Mouse (Mus musculus) liver, embryonic 14.5 days (tissue): ENCODE data around the gene Crim1. TPM values are rescaled to one million over a fixed set of nuclear protein-coding genes. Genes with fewer than 3 reads are reported as not detected.

ENCODE experiments used
- ATAC-seq: fragments of 200-750 bp; cut with Nextera tagmentation; 2 replicates; pipeline ENCODE4 v1.8.0; 2017; ENCODE audit warnings: moderate number of reproducible peaks, mild to moderate bottlenecking, moderate library complexity; ENCODE audit not compliant: insufficient read depth
- DNase-seq, 3 experiments: peaks; one replicate each; pipeline ENCODE4 v3.0.0-alpha.2; 2012 to 2013; ENCODE audit warnings: low read depth in 3 of 3, low spot score in 3 of 3
- H3K27ac ChIP-seq: fragments of 300-500 bp; sonication (generic); 2 replicates; pipeline ENCODE4 v1.5.1; 2014; ENCODE audit warnings: moderate library complexity, mild to moderate bottlenecking, control low read depth, inconsistent platforms
- H3K27me3 ChIP-seq: fragments of 300-500 bp; sonication (generic); 2 replicates; pipeline ENCODE4 v1.6.1; 2014; ENCODE audit warnings: mild to moderate bottlenecking, low read length, moderate library complexity; ENCODE audit not compliant: control insufficient read depth, insufficient read depth
- H3K36me3 ChIP-seq: fragments of 300-500 bp; sonication (generic); replicated peaks from 2 replicates; pipeline ENCODE4 v1.6.1; 2014; ENCODE audit warnings: low read depth; ENCODE audit not compliant: control insufficient read depth, insufficient read depth
- H3K4me1 ChIP-seq, 2 experiments: fragments of 200-500 bp in 1 of 2; fragments of 300-500 bp in 1 of 2; sonication (generic) in 1 of 2; replicated peaks; 2 replicates each; pipeline ENCODE4 v1.6.1; 2012 to 2014; ENCODE audit warnings: antibody characterized with exemption in 1 of 2, inconsistent platforms in 1 of 2, low read length in 1 of 2; ENCODE audit not compliant: control insufficient read depth in 2 of 2, insufficient read depth in 2 of 2
- H3K4me2 ChIP-seq: fragments of 300-500 bp; sonication (generic); 2 replicates; pipeline ENCODE4 v1.6.1; 2014; ENCODE audit warnings: low read depth, mild to moderate bottlenecking, control low read depth, moderate library complexity
- H3K4me3 ChIP-seq, 2 experiments: fragments of 200-500 bp in 1 of 2; fragments of 300-500 bp in 1 of 2; sonication (generic) in 1 of 2; 2 replicates each; pipeline ENCODE4 v1.5.1; 2012 to 2014; ENCODE audit warnings: low read depth in 2 of 2, low read length in 2 of 2, mild to moderate bottlenecking in 2 of 2, control low read depth in 1 of 2, inconsistent platforms in 1 of 2, moderate library complexity in 1 of 2; ENCODE audit not compliant: insufficient read depth in 1 of 2
- H3K9ac ChIP-seq: fragments of 300-500 bp; sonication (generic); replicated peaks from 2 replicates; pipeline ENCODE4 v1.6.1; 2014; ENCODE audit warnings: mild to moderate bottlenecking, control low read depth, moderate library complexity
- H3K9me3 ChIP-seq: fragments of 300-500 bp; sonication (generic); 2 replicates; pipeline ENCODE4 v1.6.1; 2016; ENCODE audit warnings: low read length, mixed read lengths; ENCODE audit not compliant: control insufficient read depth
- CTCF ChIP-seq: IDR thresholded peaks from 2 replicates; pipeline ENCODE4 v1.5.1; 2016; ENCODE audit warnings: antibody characterized with exemption, low read depth, control low read depth
- EP300 ChIP-seq: IDR thresholded peaks from 2 replicates; pipeline ENCODE4 v1.6.1; 2016; ENCODE audit warnings: antibody characterized with exemption, low read depth
- WGBS: fragments of 180-500 bp; shearing (Covaris S2); extraction: QIAGEN DNeasy Blood & Tissue Kit; methylation state at CpG from one replicate; pipeline ENCODE4 v1.1.7; 2014; ENCODE audit not compliant: insufficient replicate concordance; 5-methylcytosine and 5-hydroxymethylcytosine counted together
- microRNA-seq: library from miRNA; unstranded; fragments of <30 nt; microRNA quantifications from one replicate; pipeline ENCODE4, GENCODE M21; 2016
- polyA plus RNA-seq, 2 experiments: library from polyadenylated mRNA; depleted of rRNA in 1 of 2; stranded (reverse) in 1 of 2; unstranded in 1 of 2; fragments of >200 nt; fragmentation: Nextera tagmentation in 1 of 2; extraction: Ambion mirVana in 1 of 2; gene quantifications; 2 replicates each; pipeline versions ENCODE4 v1.2.1 to v1.2.3; 2012 to 2014

The Crim1 gene
- polyA plus RNA-seq, 2 experiments: 0.74 to 0.95 TPM

DNA sequence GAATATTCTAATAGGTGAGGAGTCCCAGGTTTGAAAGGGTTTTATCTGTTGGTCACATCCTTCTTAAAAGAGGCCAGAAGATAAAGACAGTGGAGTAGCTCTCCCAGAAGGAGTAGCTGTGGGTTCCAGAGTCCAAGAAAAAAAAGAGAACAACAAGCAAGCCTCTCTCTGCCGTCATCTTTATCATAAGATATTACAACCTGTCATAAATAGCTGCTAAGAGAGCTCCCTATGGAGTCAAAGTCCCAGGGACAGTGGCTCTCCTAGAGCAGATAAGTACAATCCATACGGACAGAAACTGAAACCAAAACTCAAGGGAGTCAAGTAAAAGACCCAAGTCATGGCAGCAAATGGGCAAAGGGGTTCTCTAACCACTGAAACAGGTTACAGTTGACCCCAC, 215.2 kb downstream of the Crim1 start:
- DNase-seq (no peak), ATAC-seq (no peak)
- peaks cover 17 to 33% of the 10 kb centered on the region in 2 experiments for H3K4me1 ChIP-seq
- no peaks in the 10 kb centered on the region for H3K27me3 ChIP-seq
- 39% methylated on average over 2 of the region's 2 CpGs for WGBS
- H3K36me3 ChIP-seq: no peaks in the 10 kb centered on the region
- H3K4me3 ChIP-seq: 0 out of 4 replicates have a peak overlapping the region, but pooled peaks of 1 of the 2 experiments have one; percentile 10
- H3K9ac ChIP-seq: 0 out of 2 replicates have a peak overlapping the region, but pooled peaks have one; percentile 5
- no peaks in the 10 kb centered on the region for H3K9me3 ChIP-seq
- H3K27ac ChIP-seq: no peak overlapping the region
- TF ChIP-seq CTCF (no peak), EP300 (no peak)
- peak overlapping the region; percentile 85 for H3K4me2 ChIP-seq

DNA sequence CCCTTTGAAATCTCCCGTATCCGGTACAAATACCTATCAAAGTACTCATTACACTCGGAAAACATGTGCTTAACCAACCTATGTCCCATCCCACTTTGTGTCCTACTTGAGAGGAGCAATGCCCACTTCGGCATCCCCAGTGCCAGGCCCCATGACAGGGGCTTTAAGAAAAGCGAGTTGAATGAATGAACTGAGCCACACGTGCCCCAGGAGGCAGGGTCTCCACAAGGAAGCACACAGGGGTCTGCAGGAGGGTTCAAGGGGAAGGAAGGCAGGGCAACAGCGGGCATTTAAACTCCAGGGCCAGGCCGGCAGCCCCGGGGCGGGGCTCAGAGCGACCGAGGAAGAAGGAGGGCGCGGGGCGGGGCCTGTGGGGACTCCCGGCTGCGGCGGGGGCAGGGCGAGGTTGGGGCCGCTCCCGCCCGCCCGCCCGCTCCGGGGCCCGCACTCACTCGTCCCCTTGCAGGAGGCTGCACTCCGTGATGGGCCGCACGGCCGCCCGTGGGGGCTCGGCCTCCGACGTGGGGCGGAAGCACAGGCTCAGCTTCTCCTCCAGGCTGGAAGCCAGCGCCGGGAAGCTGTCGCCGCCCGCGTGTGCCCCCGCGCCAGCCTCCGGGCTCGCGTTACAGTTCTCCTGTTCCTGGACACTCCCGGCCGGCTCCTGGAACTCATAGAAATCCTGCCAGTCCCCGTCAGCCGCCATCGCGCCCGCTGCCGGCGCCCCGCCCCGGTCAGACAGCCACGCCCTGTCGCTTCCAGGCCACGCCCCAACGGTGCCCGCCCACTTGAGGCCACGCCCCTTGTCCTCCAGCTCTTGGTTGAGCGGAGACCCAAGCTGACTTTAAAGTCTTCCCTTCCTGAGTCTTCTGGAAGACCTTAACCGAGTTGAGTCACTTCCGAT, 217.6 kb downstream of the Crim1 start, which contains the start of gene Fez2:
TSS of gene Fez2 (minus strand) at position 772 of the 901 bp plus-strand sequence.
- no peaks in the 10 kb centered on the region for H3K9me3 ChIP-seq
- H3K27ac ChIP-seq: peak within 1 kb of the TSS; percentile 83
- H3K36me3 ChIP-seq: no peaks in the 10 kb centered on the region
- ATAC-seq (peak; percentile 97), DNase-seq (peak; percentile 65 to 78 (median 71))
- no peak for TF ChIP-seq EP300
- TF ChIP-seq CTCF: no peak
- peak within 1 kb of the TSS; percentile 81 for H3K9ac ChIP-seq
- H3K4me3 ChIP-seq: peak within 1 kb of the TSS; percentile 66 to 83
- H3K4me1 ChIP-seq: peaks cover 17 to 33% of the 10 kb centered on the region in 2 experiments
- H3K27me3 ChIP-seq: no peaks in the 10 kb centered on the region
- peak within 1 kb of the TSS; percentile 85 for H3K4me2 ChIP-seq
- WGBS: under 1% methylated on average over 61 of the region's 67 CpGs

DNA sequence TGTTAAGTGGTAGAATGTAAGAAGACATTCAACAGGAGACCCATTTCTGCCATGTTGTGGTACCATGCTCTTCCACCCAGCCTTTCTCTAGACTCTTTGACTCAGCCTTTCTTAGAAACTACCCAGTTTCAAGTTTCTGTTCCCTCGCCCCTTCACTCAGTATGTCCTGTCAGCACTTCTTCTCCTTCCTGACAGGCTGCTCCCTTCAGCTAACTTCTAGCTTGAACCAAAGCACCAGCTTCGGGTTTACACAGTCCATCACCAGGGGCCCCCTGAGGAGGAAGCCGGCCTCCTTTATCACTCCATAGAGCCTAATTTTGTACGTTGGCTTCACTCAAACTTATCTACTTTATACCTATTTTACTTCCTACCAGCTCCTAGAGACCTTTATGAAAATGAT, 219.2 kb downstream of the Crim1 start:
- DNase-seq (no peak), ATAC-seq (no peak)
- H3K27ac ChIP-seq: no peak overlapping the region
- WGBS: 13% methylated on average over 4 of the region's 4 CpGs
- H3K27me3 ChIP-seq: no peaks in the 10 kb centered on the region
- TF ChIP-seq CTCF (no peak), EP300 (no peak)
- no peak overlapping the region for H3K9ac ChIP-seq
- H3K4me2 ChIP-seq: no peak overlapping the region
- no peaks in the 10 kb centered on the region for H3K36me3 ChIP-seq
- H3K4me3 ChIP-seq: no peak overlapping the region
- H3K4me1 ChIP-seq: peaks cover 17 to 33% of the 10 kb centered on the region in 2 experiments
- H3K9me3 ChIP-seq: no peaks in the 10 kb centered on the region

DNA sequence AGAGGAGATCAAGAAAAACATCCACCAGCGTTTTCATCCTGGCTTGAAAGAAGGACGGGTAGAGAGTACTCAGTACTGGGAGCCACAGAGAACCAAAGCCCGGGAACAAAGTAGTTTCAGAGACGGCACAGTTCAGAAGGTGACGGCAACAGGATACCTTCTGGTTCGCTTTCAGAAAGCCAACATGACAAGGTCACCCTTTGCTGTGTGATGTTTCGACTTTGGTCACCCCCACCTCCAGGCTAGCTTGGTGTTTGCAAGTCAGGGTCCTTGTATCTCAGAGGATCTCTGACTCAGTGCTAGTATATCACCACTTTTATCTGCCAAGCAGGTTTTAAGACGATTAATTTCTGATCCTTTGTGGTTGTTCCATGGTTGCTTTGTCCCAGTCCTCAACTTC, 225.0 kb downstream of the Crim1 start:
- Histone ChIP-seq H3K4me1 (0 out of 4 replicates have a peak, but pooled peaks cover 0 to under 1% of the 10 kb centered on the region in 2 experiments), H3K36me3 (no peaks in the 10 kb centered on the region), H3K9ac (no peak overlapping the region), H3K27me3 (no peaks in the 10 kb centered on the region), H3K27ac (no peak overlapping the region), H3K4me2 (no peak overlapping the region), H3K9me3 (no peaks in the 10 kb centered on the region), H3K4me3 (no peak overlapping the region)
- no peak for DNase-seq
- 65% methylated on average over 8 of the region's 8 CpGs for WGBS
- TF ChIP-seq EP300 (no peak), CTCF (no peak)
- no peak for ATAC-seq

Small RNA genes lying within 50 kb of the gene (microRNA-seq; reads per million reads assigned to microRNA genes)
- gene Gm25069: not detected

Other genes with a start within 250 kb of the Crim1 start
- 7.7 and 11.4 TPM in 2 replicates for gene Fez2, start 217.9 kb downstream of the Crim1 start, polyA plus RNA-seq (2012; rRNA removed)
- gene Fez2, start 217.9 kb downstream of the Crim1 start, polyA plus RNA-seq (2014; fragmentation: Nextera tagmentation; extraction: Ambion mirVana): 16.9 and 18.5 TPM in 2 replicates